Mouse (Mus musculus) hindbrain, embryonic 10.5 days (tissue): ENCODE results near the gene Stk38. TPM values are rescaled to one million over a fixed set of nuclear protein-coding genes. Genes with fewer than 3 reads are reported as not detected.
"Not testable (repeated sequence)": the region's sequence is repeated elsewhere in the genome, so short reads cannot be mapped to it uniquely, and the experiment has no call there.

Source experiments
- DNase-seq: peaks from one replicate; pipeline ENCODE4 v3.0.0-alpha.2; 2017; ENCODE audit warnings: low spot score
- H3K27ac ChIP-seq: fragments of 300-500 bp; sonication (generic); 2 replicates; pipeline ENCODE4 v1.5.1; 2016; ENCODE audit warnings: mild to moderate bottlenecking, moderate library complexity
- H3K27me3 ChIP-seq: fragments of 300-500 bp; sonication (generic); 2 replicates; pipeline ENCODE4 v1.6.1; 2016; ENCODE audit warnings: mild to moderate bottlenecking; ENCODE audit not compliant: poor library complexity, insufficient read depth, severe bottlenecking
- H3K36me3 ChIP-seq: fragments of 300-500 bp; sonication (generic); 2 replicates; pipeline ENCODE4 v1.6.1; 2016; ENCODE audit warnings: mild to moderate bottlenecking, moderate library complexity
- H3K4me1 ChIP-seq: fragments of 300-500 bp; sonication (generic); replicated peaks from 2 replicates; pipeline ENCODE4 v1.6.1; 2016; ENCODE audit warnings: mild to moderate bottlenecking
- H3K4me3 ChIP-seq: fragments of 300-500 bp; sonication (generic); 2 replicates; pipeline ENCODE4 v1.5.1; 2016; ENCODE audit warnings: mild to moderate bottlenecking, moderate library complexity
- H3K9me3 ChIP-seq: fragments of 300-500 bp; sonication (generic); 2 replicates; pipeline ENCODE4 v1.6.1; 2016; ENCODE audit warnings: mild to moderate bottlenecking, moderate library complexity
- WGBS: fragments of 180-500 bp; shearing (Covaris S2); methylation state at CpG from one replicate; pipeline ENCODE4 v1.1.7; 2016; 5-methylcytosine and 5-hydroxymethylcytosine counted together
- polyA plus RNA-seq: library from polyadenylated mRNA; unstranded; fragments of >200 nt; fragmentation: Nextera tagmentation; extraction: Ambion mirVana; gene quantifications from 2 replicates; pipeline ENCODE4 v1.2.1, GENCODE M21; 2016

The Stk38 gene
- polyA plus RNA-seq, 1 experiment from 2014 or later = 133 TPM

DNA sequence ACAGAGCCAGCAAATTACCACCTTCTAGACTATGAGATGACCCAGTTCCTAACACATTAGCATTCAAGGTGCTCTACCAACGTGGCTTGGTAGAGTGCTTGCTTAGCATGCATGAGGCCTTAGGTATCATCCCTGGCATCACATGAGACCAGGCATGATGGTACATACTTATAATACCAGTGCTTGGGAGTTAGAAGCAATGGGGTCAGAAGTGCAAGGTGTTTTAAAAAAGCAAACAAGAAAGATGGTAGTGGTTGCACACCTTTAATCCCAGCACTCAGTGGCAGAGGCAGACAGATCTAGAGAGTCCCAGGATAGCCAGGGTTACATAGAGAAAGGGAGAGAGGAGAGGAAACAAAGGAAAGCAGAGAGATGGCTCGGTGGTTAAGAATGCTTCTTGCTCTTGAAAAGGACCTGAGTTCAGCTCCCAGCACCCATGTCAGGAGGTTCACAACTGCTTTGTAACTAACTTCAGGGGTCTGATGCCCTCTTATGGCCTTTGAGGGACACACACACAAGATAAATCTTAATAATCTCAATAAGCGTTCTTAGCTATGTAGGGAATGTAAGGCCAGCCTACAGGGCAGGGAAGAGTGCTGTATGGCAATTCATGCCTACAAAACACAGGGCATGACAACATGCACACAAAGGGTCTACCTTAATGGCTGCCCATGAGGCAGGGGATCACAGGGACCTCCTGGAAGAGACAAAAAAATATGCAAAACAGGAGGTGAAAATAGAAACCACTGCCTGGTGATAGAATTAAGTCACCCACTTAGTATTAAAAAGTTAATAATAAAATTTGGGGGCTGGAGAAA lies 40.1 kb upstream of the Stk38 start:
- 63% methylated on average over 3 of the region's 3 CpGs for WGBS
- Histone ChIP-seq H3K27ac (no peak overlapping the region), H3K4me1 (peaks cover 19% of the 10 kb centered on the region; the same call in 1 of the 2 replicates), H3K9me3 (no peaks in the 10 kb centered on the region), H3K27me3 (no peaks in the 10 kb centered on the region), H3K36me3 (peaks cover 51% of the 10 kb centered on the region), H3K4me3 (no peak overlapping the region)
- no peak for DNase-seq

DNA sequence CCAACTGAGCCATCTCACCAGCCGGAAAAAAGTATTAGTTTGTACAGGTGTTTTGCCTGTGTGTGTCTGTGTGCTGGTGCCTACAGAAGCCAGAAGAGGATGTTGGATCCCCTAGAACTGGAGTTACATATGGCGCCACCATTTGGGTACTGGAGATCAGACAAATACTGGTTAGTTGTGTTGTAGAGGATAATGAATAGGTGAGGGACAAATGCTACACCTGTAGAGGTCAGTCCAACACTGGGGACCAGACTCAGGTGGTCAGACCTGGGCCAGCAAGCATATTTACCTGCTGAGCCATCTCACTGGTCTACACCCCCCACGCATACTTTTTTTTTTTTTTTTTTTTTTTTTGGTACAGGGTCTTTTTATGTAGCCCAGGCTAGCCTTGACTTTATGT lies 39.1 kb upstream of the Stk38 start:
- Histone ChIP-seq H3K9me3 (no peaks in the 10 kb centered on the region), H3K4me3 (no peak overlapping the region), H3K27ac (no peak overlapping the region), H3K36me3 (peaks cover 61% of the 10 kb centered on the region), H3K27me3 (no peaks in the 10 kb centered on the region), H3K4me1 (peaks cover 19% of the 10 kb centered on the region; the same call in 1 of the 2 replicates)
- 91% methylated on average over 3 of the region's 3 CpGs for WGBS
- no peak for DNase-seq

DNA sequence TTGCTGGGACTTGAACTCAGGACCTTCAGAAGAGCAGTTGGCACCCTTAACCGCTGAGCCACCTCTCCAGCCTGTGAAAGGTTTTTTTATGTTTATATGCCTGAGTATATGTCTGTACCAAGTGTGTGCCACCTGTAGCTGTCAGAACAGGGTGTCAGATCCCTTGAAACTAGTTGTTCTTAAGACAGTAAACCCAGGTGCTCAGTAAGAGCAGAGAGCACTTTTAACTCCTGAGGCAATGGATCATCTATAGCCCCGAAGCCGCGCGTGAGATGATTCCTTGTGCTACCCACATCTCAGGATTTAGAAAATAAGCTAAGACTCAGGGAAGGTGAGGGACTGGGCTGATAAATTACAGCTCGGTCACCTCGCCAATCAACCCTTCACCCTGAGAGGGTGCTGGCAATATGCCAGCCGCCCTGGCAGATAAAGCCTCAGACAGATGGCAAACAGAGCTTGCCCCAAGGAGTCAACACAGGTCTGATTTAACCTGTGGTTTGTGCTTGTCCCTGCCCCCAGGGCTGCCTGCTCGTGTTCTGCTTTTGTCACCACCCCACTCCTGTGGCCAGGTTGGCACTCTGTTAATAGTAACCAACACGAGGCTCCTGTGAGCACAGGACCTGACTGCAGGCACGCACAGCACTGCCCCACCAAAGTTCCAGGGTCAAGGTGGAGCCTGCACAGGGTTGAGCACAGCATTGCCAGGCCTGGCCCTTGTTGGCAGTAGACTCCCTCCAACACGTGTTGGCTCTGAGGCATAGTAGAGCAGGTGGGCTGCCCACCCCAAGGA lies 38.1 kb upstream of the Stk38 start:
- no peak overlapping the region for H3K4me3 ChIP-seq
- H3K27me3 ChIP-seq = no peaks in the 10 kb centered on the region
- WGBS = 81% methylated on average over 12 of the region's 12 CpGs
- peaks cover 15% of the 10 kb centered on the region; the same call in 1 of the 2 replicates for H3K4me1 ChIP-seq
- peaks cover 69% of the 10 kb centered on the region for H3K36me3 ChIP-seq
- no peaks in the 10 kb centered on the region for H3K9me3 ChIP-seq
- DNase-seq = no peak
- H3K27ac ChIP-seq = no peak overlapping the region

DNA sequence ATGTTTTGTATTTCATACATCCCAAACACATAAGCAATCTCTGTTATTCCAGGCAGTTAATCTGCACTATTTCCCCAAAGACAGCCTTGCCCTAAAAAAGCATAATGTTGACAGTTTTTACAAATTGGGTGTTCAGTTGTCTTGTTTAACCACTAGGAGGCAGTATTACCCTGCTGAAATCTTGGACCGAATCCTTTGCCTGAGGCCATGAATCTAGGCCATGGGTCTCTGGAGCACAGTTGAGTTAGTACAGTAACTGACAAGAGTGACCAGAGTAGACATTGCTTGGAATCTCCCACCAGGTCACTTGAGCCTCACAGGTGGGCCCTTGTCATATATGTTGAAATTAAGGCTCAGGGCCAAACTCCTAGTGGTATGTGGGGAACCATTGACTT lies 37.1 kb upstream of the Stk38 start:
- 80% methylated on average over 1 of the region's 1 CpGs for WGBS
- no peak for DNase-seq
- peaks cover 79% of the 10 kb centered on the region for H3K36me3 ChIP-seq
- H3K9me3 ChIP-seq = no peaks in the 10 kb centered on the region
- no peak overlapping the region for H3K4me3 ChIP-seq
- H3K4me1 ChIP-seq = 0 out of 2 replicates have a peak, but pooled peaks cover 6% of the 10 kb centered on the region
- H3K27ac ChIP-seq = no peak overlapping the region
- H3K27me3 ChIP-seq = no peaks in the 10 kb centered on the region

DNA sequence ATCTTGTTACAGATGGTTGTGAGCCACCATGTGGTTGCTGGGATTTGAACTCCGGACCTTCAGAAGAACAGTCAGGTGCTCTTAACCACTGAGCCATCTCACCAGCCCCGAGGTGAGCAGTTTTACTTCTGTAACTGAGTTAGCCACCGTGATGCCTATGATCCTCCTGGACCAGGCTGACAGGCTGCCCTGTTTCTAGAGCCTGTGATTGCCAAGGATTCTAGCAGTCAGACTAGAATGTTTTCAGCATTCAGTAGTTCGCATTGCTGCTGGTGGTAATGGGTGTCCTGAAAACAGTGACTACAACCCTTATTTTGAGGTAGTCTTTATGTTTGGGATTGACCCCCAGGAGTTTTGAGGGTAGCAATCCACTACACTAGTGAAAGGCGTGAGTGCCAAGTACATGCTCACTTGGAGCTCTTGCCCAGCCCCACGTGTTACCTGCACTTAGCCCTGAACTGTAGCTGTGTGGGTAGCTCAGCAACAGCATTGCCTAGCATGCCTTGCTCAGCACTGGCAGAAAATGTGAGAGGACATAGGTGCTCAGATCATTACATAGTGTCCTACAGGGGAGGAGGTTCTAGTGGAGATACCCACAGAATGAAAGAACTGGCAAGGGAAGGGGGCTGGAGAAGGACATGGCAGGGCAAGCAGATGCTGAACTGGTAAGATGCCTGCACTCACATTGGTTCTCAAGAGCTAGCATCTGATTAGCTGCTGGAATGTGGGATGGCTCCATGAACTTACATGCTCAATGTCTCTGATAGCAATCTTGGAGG lies 36.5 kb upstream of the Stk38 start:
- DNase-seq = no peak
- WGBS = 89% methylated on average over 6 of the region's 6 CpGs
- 0 out of 2 replicates have a peak, but pooled peaks cover 4% of the 10 kb centered on the region for H3K4me1 ChIP-seq
- H3K27ac ChIP-seq = no peak overlapping the region
- H3K36me3 ChIP-seq = peaks cover 85% of the 10 kb centered on the region
- H3K27me3 ChIP-seq = no peaks in the 10 kb centered on the region
- no peak overlapping the region for H3K4me3 ChIP-seq
- H3K9me3 ChIP-seq = no peaks in the 10 kb centered on the region

DNA sequence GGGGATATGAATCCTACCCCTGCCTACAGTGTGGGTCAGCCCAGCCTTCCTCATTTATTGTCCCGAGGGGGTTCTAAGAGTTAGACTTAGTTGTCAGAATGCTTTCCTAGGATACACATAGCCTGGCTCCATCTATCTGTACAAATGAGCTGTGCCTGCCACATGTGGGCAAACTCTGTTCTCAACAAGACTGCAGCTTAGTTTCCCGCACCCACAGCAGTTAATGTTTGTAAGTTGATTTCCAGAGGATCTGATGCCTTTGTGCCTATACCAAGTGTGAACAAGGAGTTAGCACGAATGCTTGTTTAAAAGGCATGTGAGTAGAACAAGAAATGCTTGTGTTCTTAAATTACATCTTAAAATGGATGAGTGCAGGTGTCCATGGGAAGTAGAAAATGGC lies 35.8 kb upstream of the Stk38 start:
- WGBS = 91% methylated on average over 3 of the region's 3 CpGs
- Histone ChIP-seq H3K4me1 (no peaks in the 10 kb centered on the region), H3K9me3 (no peaks in the 10 kb centered on the region), H3K27me3 (no peaks in the 10 kb centered on the region), H3K27ac (no peak overlapping the region), H3K4me3 (no peak overlapping the region), H3K36me3 (peaks cover 92% of the 10 kb centered on the region)
- no peak for DNase-seq

DNA sequence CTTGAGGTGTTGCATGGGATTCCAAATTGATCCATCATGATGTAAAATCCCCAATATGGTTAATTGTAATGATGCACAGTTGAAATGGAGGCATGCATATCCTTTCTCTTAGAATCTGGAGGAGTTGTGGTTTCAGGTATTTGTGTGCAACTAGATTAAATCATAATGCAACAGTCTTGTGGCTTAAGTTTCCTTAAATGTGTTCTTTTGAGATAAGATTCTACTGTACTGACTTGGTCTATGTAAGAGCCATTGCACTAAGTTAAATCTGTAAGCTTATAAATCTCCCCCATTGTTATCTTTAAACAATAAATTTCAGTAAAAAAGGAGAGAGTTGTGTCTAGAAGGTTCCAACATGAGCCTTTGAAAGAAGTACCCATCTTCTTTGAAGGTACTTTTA lies 34.8 kb upstream of the Stk38 start:
- no peak overlapping the region for H3K27ac ChIP-seq
- 0 out of 2 replicates have a peak, but pooled peaks cover 1% of the 10 kb centered on the region for H3K4me1 ChIP-seq
- no peak for DNase-seq
- H3K4me3 ChIP-seq = no peak overlapping the region
- H3K9me3 ChIP-seq = no peaks in the 10 kb centered on the region
- H3K27me3 ChIP-seq = no peaks in the 10 kb centered on the region
- peaks cover 97% of the 10 kb centered on the region for H3K36me3 ChIP-seq

DNA sequence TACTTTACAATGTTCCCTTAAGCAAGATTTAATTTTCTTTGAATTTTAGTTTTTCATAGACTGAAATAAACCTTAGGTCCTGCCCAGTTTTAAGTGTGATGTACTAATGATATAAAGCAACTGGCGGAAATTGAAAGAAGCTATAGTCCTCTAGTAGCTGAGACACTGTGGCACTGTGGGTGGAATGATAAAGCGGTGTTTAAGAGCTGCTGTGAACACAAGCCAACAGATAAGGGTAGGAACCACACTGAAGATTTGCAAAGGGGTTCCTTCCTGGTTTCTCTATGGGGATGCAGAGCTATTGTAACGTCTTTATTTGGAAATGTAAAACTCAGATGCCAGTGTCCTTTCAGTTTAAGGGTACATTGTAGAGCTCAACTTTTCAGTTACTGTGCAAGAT lies 33.8 kb upstream of the Stk38 start:
- not testable (repeated sequence) for H3K4me3 ChIP-seq, H3K27ac ChIP-seq, H3K27me3 ChIP-seq, DNase-seq, H3K9me3 ChIP-seq
- Histone ChIP-seq H3K36me3 (peaks cover 97% of the 10 kb centered on the region), H3K4me1 (peaks cover 10% of the 10 kb centered on the region)
- WGBS = 96% methylated on average over 3 of the region's 3 CpGs

DNA sequence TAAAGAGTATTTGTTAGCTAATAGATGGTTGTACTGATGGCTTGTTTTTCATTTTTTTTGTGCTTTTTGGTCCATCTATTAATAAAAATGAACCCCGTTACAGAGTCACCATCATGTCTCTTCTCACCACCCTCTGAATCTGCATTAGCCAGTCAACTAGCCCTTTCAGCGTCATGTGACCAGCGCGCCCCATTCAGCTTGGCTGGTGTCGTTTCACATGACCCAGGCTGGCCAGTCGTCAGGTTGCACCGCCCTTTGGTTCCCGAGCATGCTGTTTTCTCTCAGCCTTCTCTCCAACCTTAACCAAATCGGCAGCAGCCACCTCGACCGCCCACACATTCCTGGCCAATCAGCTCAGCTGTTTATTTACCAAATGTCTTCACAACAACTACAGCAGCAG lies 31.6 kb upstream of the Stk38 start:
- Histone ChIP-seq H3K9me3 (no peaks in the 10 kb centered on the region), H3K4me3 (no peak overlapping the region), H3K27me3 (no peaks in the 10 kb centered on the region), H3K4me1 (peaks cover 29% of the 10 kb centered on the region), H3K27ac (no peak overlapping the region), H3K36me3 (peaks cover 95% of the 10 kb centered on the region)
- WGBS = 75% methylated on average over 11 of the region's 11 CpGs
- DNase-seq = no peak

DNA sequence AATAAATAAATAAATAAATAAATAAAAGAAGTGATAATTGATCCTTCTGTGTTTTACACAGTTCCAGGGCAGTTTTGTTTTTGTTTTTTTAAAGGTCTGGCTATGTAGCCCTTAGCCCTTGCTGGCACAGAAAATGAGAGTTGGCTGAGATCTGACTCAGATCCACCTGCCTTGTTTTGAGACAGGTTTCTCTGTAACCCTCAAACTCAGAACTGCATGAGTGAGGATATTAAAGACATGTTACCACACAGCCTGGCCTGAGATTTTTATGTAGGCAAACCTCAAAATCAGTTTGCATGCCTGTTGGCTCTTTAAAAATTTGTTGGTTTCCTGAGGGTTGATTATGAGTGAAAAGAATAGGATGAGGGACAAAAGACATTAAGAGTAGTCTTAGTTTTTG lies 27.7 kb upstream of the Stk38 start:
- peaks cover 65% of the 10 kb centered on the region for H3K36me3 ChIP-seq
- no peak overlapping the region for H3K27ac ChIP-seq
- H3K4me3 ChIP-seq = peak overlapping the region; percentile 88
- DNase-seq = no peak
- H3K9me3 ChIP-seq = no peaks in the 10 kb centered on the region
- peaks cover 37% of the 10 kb centered on the region for H3K4me1 ChIP-seq
- H3K27me3 ChIP-seq = no peaks in the 10 kb centered on the region

DNA sequence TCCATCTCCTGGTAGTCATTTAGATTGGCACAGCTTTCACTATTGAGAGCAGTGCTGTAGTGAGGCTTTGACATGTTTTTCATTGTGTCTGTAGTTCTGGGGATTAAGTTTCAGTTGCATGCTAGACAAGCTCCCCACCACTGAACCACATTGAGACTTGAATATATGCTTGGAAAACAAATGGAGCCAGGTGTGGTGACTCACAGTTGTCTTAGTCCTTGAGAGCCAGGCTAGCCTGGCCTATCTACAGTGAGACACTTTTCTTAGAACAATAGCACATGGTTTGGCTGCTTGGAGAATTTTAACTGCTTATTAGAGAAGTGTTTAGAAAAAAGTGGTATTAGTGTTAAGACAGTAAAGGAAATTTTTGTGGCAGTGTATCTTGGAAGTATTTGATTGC lies 26.5 kb upstream of the Stk38 start:
- DNase-seq = no peak
- Histone ChIP-seq H3K4me1 (peaks cover 37% of the 10 kb centered on the region), H3K36me3 (peaks cover 53% of the 10 kb centered on the region), H3K9me3 (no peaks in the 10 kb centered on the region), H3K4me3 (peak overlapping the region; percentile 88), H3K27ac (0 out of 2 replicates have a peak overlapping the region, but pooled peaks have one; percentile 99), H3K27me3 (no peaks in the 10 kb centered on the region)

DNA sequence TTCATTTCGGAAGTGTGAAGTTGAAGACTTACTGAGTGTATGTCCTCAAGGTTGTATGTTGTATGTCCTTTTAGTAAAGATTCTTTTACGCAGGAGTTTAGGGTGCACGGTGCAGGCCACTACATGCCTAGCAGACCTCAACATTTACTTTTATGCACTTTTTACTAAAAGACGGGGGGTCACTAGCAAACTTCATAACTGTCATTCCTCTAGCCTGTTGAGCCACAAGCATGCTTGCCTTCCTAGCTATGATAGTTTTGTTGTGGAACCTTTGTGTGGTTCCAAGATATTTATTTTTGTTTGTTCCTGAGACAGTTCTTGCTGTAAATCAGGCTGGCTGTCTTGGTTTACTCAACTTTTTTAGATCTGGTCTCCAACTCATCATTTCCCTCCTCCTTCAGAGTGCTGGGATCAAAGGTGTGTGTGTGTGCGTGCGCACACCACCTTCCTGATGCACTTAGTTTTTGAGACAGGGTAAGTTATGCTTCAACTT lies 25.8 kb upstream of the Stk38 start:
- Histone ChIP-seq H3K27ac (peak overlapping the region; percentile 99), H3K27me3 (no peaks in the 10 kb centered on the region), H3K36me3 (peaks cover 46% of the 10 kb centered on the region), H3K9me3 (no peaks in the 10 kb centered on the region), H3K4me1 (peaks cover 37% of the 10 kb centered on the region), H3K4me3 (peak overlapping the region; percentile 88)
- no peak for DNase-seq
- WGBS = 0% methylated on average over 6 of the region's 6 CpGs
